Mouse (Mus musculus): ENCODE results near the gene Adcy3.

GRCm38 (mm10) chr12:4230156-4230555 lies 97.3 kb downstream of the Adcy3 start:
- TF ChIP-seq CTCF (IDR thresholded peaks at IDR 0.05; ENCODE audit: low read depth, low read length) (no peak), POLR2A (IDR thresholded peaks at IDR 0.05; ENCODE audit: extremely low read depth, insufficient read depth, low read length) (no peak)

Measured in liver, adult 2 months (tissue).